Mouse (Mus musculus): ENCODE results near the gene Drd1. TPM values are rescaled to one million over a fixed set of nuclear protein-coding genes. Genes with fewer than 3 reads are reported as not detected.

Gene Drd1
- polyA plus RNA-seq, 1 experiment from 2014 or later = 0.25 TPM

DNA sequence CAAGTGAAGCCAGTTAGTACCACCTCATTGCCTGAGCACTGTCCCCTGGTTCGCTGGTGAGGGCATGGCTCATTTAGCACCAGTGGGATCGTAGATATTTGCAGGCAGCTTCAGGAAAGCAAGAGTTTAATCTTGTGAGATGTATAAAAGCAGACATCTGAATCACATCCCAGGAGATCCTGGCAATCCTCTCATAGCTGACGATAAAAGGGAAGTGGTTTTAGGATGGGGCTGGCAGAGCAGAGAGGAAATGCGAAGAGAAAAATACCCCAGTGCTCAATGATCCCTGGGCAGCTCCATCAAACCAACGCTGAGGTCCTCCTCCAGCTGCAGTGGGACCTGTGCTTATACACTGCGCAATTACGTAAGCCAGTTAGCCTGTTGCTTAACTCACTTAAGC, 28.4 kb downstream of the Drd1 start:
- no peaks in the 10 kb centered on the region for H3K9me3 ChIP-seq
- no peaks in the 10 kb centered on the region for H3K4me1 ChIP-seq
- H3K27ac ChIP-seq = no peak overlapping the region
- 88% methylated on average over 7 of the region's 7 CpGs for WGBS
- no peak for DNase-seq (ENCODE audit: low spot score)
- H3K27me3 ChIP-seq (ENCODE audit: insufficient read depth, poor library complexity, severe bottlenecking) = no peaks in the 10 kb centered on the region
- no peak overlapping the region for H3K4me3 ChIP-seq
- no peaks in the 10 kb centered on the region for H3K36me3 ChIP-seq

DNA sequence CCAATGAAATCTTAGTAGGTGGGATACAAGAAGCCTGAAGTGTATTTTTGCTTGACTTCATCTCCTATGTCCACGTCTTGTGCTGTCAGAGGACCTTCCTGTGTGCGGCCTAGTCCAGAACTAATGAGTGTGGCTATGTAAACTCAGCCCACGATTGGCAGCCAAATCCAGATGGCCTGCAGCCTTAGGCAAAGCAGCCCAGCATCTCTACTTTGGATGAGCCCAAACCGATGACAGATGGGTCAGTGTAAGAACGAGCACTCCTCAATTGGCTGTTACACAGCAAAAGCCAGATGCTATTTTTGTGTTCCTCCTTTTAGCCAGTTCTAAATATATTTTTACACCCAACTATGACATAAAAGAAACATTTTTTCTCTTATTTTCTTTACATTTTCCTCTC, 32.2 kb downstream of the Drd1 start:
- no peak overlapping the region for H3K4me3 ChIP-seq
- 73% methylated on average over 5 of the region's 5 CpGs for WGBS
- no peaks in the 10 kb centered on the region for H3K9me3 ChIP-seq
- H3K4me1 ChIP-seq = no peaks in the 10 kb centered on the region
- no peaks in the 10 kb centered on the region for H3K36me3 ChIP-seq
- H3K27me3 ChIP-seq (ENCODE audit: insufficient read depth, poor library complexity, severe bottlenecking) = no peaks in the 10 kb centered on the region
- no peak for DNase-seq (ENCODE audit: low spot score)
- no peak overlapping the region for H3K27ac ChIP-seq

DNA sequence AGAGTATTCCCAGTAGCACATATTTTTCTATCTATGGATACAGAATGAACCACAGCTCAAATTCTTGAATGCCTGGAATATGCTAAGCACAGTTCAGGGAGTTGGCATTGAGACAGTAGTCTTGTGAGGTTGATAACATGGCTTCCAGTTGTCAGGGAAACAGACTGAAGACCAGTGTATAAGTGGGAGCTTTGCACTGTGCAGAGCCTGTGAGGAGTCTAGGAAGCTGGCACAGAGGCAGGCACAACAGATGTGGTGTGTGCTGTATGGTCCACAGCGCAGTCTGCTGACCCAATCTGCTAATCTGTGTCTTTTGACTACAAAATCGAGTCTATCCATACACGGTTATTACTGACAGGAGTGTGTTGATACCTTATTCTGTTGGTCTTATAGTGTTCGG, 46.8 kb downstream of the Drd1 start:
- H3K4me1 ChIP-seq = no peaks in the 10 kb centered on the region

More for the DNA sequence above, 46.8 kb downstream of the Drd1 start:
- Histone ChIP-seq H3K36me3 (no peaks in the 10 kb centered on the region), H3K27ac (no peak overlapping the region), H3K9me3 (no peaks in the 10 kb centered on the region), H3K4me3 (no peak overlapping the region), H3K27me3 (ENCODE audit: insufficient read depth, poor library complexity, severe bottlenecking) (no peaks in the 10 kb centered on the region)
- WGBS = 88% methylated on average over 4 of the region's 4 CpGs
- DNase-seq (ENCODE audit: low spot score) = no peak

Other genes starting within 250 kb of the Drd1 start
- gene Sfxn1, start 16.2 kb upstream of the Drd1 start, polyA plus RNA-seq (2016; fragmentation: Nextera tagmentation; extraction: Ambion mirVana) = 36.9 and 59.4 TPM in 2 replicates
- gene Hrh2, start 136.4 kb upstream of the Drd1 start, polyA plus RNA-seq (2016; fragmentation: Nextera tagmentation; extraction: Ambion mirVana) = 0.07 and 0.09 TPM in 2 replicates

All from heart, embryonic 10.5 days (tissue).